Mouse (Mus musculus) heart, embryonic 11.5 days (tissue): ENCODE data around the gene 2200002D01Rik. TPM values are rescaled to one million over a fixed set of nuclear protein-coding genes. Genes with fewer than 3 reads are reported as not detected.

Experiments used
- ATAC-seq: fragments of 200-750 bp; cut with Nextera tagmentation; replicated peaks from 2 replicates; pipeline ENCODE4 v1.8.0; 2017; ENCODE audit warnings: moderate library complexity; ENCODE audit not compliant: insufficient number of reproducible peaks, low FRiP score, low TSS enrichment
- H3K27ac ChIP-seq: fragments of 300-500 bp; sonication (generic); 2 replicates; pipeline ENCODE4 v1.5.1; 2014; ENCODE audit warnings: mild to moderate bottlenecking, low read depth, low read length
- H3K27me3 ChIP-seq: fragments of 300-500 bp; sonication (generic); 2 replicates; pipeline ENCODE4 v1.6.1; 2014; ENCODE audit warnings: mild to moderate bottlenecking, low read length, mixed read lengths; ENCODE audit not compliant: control insufficient read depth, insufficient read depth
- H3K36me3 ChIP-seq: fragments of 300-500 bp; sonication (generic); 2 replicates; pipeline ENCODE4 v1.6.1; 2014; ENCODE audit warnings: mild to moderate bottlenecking, low read length, moderate library complexity, mixed read lengths; ENCODE audit not compliant: control insufficient read depth, insufficient read depth
- H3K4me1 ChIP-seq: fragments of 300-500 bp; sonication (generic); 2 replicates; pipeline ENCODE4 v1.6.1; 2014; ENCODE audit warnings: low read length; ENCODE audit not compliant: control insufficient read depth, insufficient read depth
- H3K4me2 ChIP-seq: fragments of 300-500 bp; sonication (generic); 2 replicates; pipeline ENCODE4 v1.6.1; 2014; ENCODE audit warnings: mild to moderate bottlenecking, moderate library complexity
- H3K4me3 ChIP-seq: fragments of 300-500 bp; sonication (generic); 2 replicates; pipeline ENCODE4 v1.5.1; 2014; ENCODE audit warnings: low read depth, low read length
- H3K9ac ChIP-seq: fragments of 300-500 bp; sonication (generic); 2 replicates; pipeline ENCODE4 v1.6.1; 2014; ENCODE audit warnings: mild to moderate bottlenecking, low read depth, low read length, moderate library complexity
- H3K9me3 ChIP-seq: fragments of 300-500 bp; sonication (generic); replicated peaks from 2 replicates; pipeline ENCODE4 v1.6.1; 2016; ENCODE audit warnings: low read length; ENCODE audit not compliant: control insufficient read depth
- WGBS: fragments of 180-500 bp; shearing (Covaris S2); extraction: QIAGEN DNeasy Blood & Tissue Kit; methylation state at CpG from one replicate; pipeline ENCODE4 v1.1.7; 2014; ENCODE audit not compliant: insufficient replicate concordance; 5-methylcytosine and 5-hydroxymethylcytosine counted together
- polyA plus RNA-seq: library from polyadenylated mRNA; unstranded; fragments of >200 nt; fragmentation: Nextera tagmentation; extraction: Ambion mirVana; gene quantifications from 2 replicates; pipeline ENCODE4 v1.2.1, GENCODE M21; 2014

2200002D01Rik gene
- polyA plus RNA-seq, 1 experiment from 2014 or later, result 8.8 TPM

GRCm38 (mm10) chr7:29202577-29202976, 45.7 kb downstream of the 2200002D01Rik start:
- H3K9ac ChIP-seq, result no peak overlapping the region
- no peaks in the 10 kb centered on the region for H3K27me3 ChIP-seq
- no peak overlapping the region for H3K4me3 ChIP-seq
- no peaks in the 10 kb centered on the region for H3K9me3 ChIP-seq
- no peak overlapping the region for H3K27ac ChIP-seq
- 76% methylated on average over 6 of the region's 6 CpGs for WGBS
- no peaks in the 10 kb centered on the region for H3K4me1 ChIP-seq
- ATAC-seq, result no peak
- no peaks in the 10 kb centered on the region for H3K36me3 ChIP-seq
- no peak overlapping the region for H3K4me2 ChIP-seq

Other genes with a start within 250 kb of the 2200002D01Rik start
- 0.08 and 0.31 TPM in 2 replicates for gene Ryr1, start 123.3 kb downstream of the 2200002D01Rik start, polyA plus RNA-seq
- gene Rasgrp4, start 113.6 kb downstream of the 2200002D01Rik start, polyA plus RNA-seq, result 0.83 and 1.00 TPM in 2 replicates
- 8.3 and 10.7 TPM in 2 replicates for gene Fam98c, start 92.2 kb downstream of the 2200002D01Rik start, polyA plus RNA-seq
- gene Ggn, start 78.3 kb downstream of the 2200002D01Rik start, polyA plus RNA-seq, result 0.42 and 1.1 TPM in 2 replicates
- 2.5 and 3.5 TPM in 2 replicates for gene Spred3, start 78.1 kb downstream of the 2200002D01Rik start, polyA plus RNA-seq
- 235 and 252 TPM in 2 replicates for gene Psmd8, start 67.8 kb downstream of the 2200002D01Rik start, polyA plus RNA-seq
- gene Catsperg1, start 34.4 kb downstream of the 2200002D01Rik start, polyA plus RNA-seq, result 0.37 and 0.44 TPM in 2 replicates
- gene Kcnk6, start 16.0 kb downstream of the 2200002D01Rik start, polyA plus RNA-seq, result 0.89 and 1.6 TPM in 2 replicates
- gene Yif1b, start 10.1 kb downstream of the 2200002D01Rik start, polyA plus RNA-seq, result 107 and 110 TPM in 2 replicates
- 39.2 and 42.8 TPM in 2 replicates for gene Spint2, start 33.4 kb upstream of the 2200002D01Rik start, polyA plus RNA-seq
- gene Ppp1r14a, start 40.8 kb upstream of the 2200002D01Rik start, polyA plus RNA-seq, result 9.4 and 10.3 TPM in 2 replicates
- 2.9 and 3.3 TPM in 2 replicates for gene Dpf1, start 55.5 kb upstream of the 2200002D01Rik start, polyA plus RNA-seq